Mouse (Mus musculus): Measurements from ENCODE around the gene Rprml. TPM values are rescaled to one million over a fixed set of nuclear protein-coding genes. Genes with fewer than 3 reads are reported as not detected.
A peak's percentile ranks its signal among the peaks of the same experiment; 100 is the strongest.

Rprml gene
- under 1 TPM in 1 of 4 experiments, not detected in 3; 0.58 TPM for total RNA-seq (2022)

DNA sequence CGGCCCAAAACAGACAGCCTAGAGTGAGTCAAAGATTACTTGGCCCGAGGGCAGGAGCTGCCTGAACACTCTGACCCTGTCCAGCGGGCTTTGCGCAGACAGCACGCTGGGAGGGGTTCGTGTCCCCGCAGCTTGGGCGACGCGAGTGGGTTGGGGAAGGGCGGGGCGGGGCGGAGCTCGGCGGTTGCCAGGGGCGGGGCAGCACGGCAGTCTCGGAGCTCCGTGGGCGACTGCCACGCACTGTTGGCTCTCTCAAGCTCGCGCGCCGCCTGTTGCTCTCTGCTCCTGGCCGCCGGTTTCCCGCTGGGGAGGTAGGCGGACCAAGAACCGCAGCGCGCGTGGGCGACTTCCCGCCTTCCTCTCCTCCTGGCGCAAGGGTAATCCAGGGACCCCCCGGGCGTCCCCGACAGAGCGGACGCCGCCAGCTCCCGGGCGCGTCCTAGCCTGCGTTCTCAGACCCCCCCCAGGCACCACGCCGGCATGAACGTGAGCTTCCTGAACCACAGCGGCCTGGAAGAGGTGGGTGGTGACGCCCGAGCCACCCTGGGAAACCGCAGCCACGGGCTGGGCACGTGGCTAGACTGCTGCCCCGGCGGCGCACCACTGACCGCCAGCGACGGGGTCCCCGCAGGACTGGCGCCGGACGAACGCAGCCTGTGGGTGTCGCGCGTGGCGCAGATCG lies at the start of gene Rprml:
Rprml (plus strand) TSS at position 270 of the 682 bp plus-strand sequence.
- DNase-seq (ENCODE audit: low spot score in 2 of 2) = no peak

GRCm38 (mm10) chr11:103606611-103607010 lies 42.8 kb upstream of the Rprml start:
- no peak for DNase-seq (ENCODE audit: low spot score in 2 of 2)

GRCm38 (mm10) chr11:103610772-103611171 lies 38.6 kb upstream of the Rprml start:
- DNase-seq (ENCODE audit: low spot score in 2 of 2) = no peak

DNA sequence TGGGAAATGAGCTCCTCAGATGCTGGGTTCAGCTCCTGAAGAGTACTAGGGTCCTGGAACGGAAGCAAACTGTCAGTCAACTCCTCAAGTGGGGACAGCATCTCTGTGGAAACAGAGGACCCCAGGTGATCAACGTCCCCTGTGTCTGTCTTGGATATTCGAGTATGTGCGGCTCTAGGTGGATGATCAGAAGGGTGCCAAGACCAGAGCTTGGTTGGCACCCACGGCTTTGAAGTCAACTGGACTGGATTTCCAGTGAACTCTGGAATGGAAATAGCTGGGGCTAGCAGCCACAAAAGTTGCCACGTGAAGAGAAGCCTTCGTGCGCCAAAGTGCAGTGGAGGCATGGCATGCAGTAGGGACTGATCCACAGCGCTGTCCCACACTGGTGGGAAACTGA lies 28.3 kb upstream of the Rprml start, which contains the start of gene Gm884:
Gm884 (minus strand) TSS at position 101 of the 400 bp plus-strand sequence.
- no peak for DNase-seq (ENCODE audit: low spot score in 2 of 2)

DNA sequence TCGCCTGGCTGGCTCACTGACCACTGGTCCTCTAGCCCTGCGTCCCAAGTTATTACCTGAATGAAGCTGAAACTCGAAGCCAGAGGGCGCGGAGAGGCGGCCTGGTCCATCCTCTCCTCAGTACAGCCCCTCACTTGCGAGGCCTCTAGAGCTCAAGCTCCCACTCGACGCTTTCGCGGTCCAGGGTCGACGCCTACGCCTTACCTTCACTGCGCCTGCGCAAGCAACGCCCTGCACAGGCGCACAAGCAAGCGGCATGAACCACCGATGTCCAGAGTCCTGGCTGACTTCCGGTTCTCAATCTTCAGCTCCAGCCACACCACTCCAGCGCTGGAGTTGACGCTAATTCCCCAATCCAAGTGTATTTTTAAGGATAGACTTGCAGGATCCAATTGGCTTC lies 21.9 kb upstream of the Rprml start:
- no peak for DNase-seq (ENCODE audit: low spot score in 2 of 2)

GRCm38 (mm10) chr11:103634806-103635205 lies 14.6 kb upstream of the Rprml start:
- no peak for DNase-seq (ENCODE audit: low spot score in 2 of 2)

GRCm38 (mm10) chr11:103635481-103635880 lies 13.9 kb upstream of the Rprml start:
- DNase-seq (ENCODE audit: low spot score in 2 of 2) = no peak

- DNase-seq (ENCODE audit: low spot score in 2 of 2) = no peak
These were observed 13.1 kb upstream of the Rprml start for GRCm38 (mm10) chr11:103636261-103636660.

DNA sequence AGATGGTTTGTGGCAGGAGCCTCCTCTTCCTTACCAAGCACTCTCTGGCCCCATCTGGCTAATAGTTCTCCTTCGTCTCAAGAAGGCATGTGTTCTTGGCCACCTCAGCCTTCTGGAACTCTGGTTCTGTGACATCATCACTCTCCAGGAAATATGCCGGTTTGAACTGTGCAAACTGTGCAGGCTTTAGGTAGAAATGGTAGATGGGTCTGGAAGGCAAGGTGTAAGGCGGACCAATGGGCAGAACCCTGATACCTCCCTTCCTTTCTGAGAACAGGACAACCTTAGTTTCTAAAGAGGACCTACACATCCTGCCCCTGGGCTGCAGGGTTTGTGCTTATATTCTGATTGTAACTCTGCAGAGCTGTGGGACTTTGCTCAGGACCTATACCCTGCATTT lies 10.6 kb upstream of the Rprml start, which contains the start of gene Lyzl6:
Lyzl6 (minus strand) TSS at position 101 of the 400 bp plus-strand sequence.
- DNase-seq (ENCODE audit: low spot score in 2 of 2) = no peak

- no peak for DNase-seq (ENCODE audit: low spot score in 2 of 2)
These were observed 9.9 kb upstream of the Rprml start for GRCm38 (mm10) chr11:103639407-103639946.

DNA sequence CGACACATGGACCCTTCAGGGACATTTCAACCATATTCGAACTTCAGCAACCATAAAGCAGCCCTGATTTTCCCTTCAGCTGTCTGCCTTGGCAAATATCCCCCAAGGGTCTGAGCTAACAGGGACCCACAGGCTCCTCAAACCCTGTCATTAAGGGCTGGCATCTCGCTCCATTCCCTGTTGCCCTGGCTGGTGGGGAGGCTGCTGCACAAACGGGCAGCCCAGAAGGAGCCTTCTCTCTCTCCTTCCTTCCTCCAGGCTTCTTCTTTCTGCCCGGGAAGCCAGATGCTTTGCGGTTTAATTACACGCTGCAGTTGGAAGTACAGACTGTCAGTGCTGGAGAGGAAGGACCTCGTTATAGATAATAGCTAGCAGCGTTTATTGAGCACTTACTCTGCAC lies 6.2 kb upstream of the Rprml start:
- no peak for DNase-seq (ENCODE audit: low spot score in 2 of 2)

GRCm38 (mm10) chr11:103645731-103646130 lies 3.6 kb upstream of the Rprml start:
- peak in 1 of 2 experiments; percentile 12 for DNase-seq (ENCODE audit: low spot score in 2 of 2)

- no peak for DNase-seq (ENCODE audit: low spot score in 2 of 2)
These were observed 3.1 kb upstream of the Rprml start for GRCm38 (mm10) chr11:103646301-103646700.

GRCm38 (mm10) chr11:103647921-103648620 lies 1.3 kb upstream of the Rprml start:
- no peak for DNase-seq (ENCODE audit: low spot score in 2 of 2)

DNA sequence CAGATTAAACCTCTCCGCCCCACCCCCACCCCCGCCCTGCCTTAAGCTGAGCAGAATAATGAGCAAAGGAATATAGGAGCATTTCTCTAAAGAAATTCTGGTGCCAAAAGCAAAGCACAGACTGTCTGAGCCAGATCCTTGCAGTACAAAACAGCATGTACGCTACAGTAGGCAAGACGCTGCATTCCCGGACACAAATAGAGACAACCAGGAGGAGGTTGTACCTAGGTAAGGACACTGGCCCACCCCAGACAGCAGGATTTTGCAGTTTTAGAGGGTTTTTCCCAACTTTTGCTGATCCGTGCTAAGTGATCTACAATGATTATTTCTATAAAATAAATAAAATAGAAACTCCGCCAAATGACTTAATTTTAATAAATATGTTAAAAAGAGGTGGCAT lies 714 bp upstream of the Rprml start:
- no peak for DNase-seq (ENCODE audit: low spot score in 2 of 2)

DNA sequence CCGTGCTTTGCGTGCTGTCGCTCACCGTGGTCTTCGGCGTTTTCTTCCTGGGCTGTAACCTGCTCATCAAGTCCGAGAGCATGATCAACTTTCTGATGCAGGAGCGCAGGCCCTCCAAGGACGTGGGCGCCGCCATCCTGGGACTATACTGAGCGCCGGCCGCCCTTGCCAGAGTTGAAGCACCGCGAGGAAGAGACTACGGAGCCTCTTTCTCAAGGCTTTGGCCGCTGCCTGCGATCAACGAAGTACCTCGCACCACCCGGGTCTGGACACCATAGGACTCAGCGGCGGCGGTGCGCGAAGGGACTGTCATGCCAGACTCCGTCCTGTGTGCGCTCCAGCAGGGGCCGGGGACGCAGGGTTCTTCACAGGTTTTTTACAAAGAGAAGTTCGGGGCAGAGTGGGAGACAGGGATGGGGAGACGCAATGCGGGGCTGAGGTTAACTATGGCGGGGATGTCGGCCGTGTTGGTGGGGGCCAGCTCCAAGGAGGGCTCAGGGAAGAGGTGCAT lies 668 bp downstream of the Rprml start:
- no peak for DNase-seq (ENCODE audit: low spot score in 2 of 2)

DNA sequence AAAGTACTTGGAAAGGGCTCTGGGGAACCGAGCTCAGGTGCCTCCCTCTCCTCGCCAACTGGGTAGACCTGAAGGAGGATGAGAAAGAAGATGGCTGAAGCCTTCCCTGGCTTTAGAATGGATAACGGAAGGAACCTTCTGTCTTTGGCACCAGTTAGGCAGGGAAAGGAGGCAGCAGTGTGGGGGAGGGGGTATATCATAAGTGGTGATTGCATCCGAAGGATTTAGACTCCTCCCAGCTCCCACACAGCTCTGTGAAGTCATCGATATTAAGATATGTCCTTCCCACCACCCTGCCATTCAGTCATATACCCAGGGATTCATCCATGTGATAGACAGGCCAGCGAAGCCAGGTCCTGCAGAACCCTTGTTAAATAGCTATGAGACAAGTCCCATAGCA lies 2.1 kb downstream of the Rprml start:
- no peak for DNase-seq (ENCODE audit: low spot score in 2 of 2)

DNA sequence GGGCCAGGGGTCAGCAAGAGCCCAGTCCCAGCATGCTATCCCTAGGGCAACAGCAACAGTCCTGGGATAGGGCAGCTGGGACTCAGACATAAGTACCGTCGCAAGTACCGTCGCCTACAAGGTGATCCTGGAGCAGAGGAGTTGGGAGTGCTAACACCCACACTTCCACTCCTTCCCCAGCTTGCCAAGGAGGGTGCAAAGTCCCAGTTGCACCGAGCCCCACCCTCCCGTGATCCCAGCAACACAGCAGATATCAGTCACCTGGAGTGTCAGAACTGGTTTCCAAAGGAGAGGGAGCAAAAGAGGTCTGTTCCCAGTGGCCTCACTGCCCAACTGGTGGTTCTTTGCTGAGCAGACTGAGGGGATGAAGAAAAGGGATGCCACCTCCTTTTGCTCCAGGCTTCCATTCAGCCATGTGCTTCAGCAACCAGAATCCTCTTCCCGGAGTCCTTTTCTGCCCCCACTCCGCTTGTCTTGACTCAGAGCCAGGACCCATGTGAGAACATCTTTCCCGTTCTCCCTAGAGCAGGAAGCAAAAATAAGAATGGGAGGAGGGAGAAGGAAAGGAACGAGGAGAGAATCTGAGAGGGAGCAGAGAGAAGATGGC lies 4.1 kb downstream of the Rprml start:
- DNase-seq (ENCODE audit: low spot score in 2 of 2) = no peak

- DNase-seq (ENCODE audit: low spot score in 2 of 2) = no peak
These were observed 7.2 kb downstream of the Rprml start for GRCm38 (mm10) chr11:103656520-103656919.

- no peak for DNase-seq (ENCODE audit: low spot score in 2 of 2)
These were observed 8.8 kb downstream of the Rprml start for GRCm38 (mm10) chr11:103658189-103658588.

- DNase-seq (ENCODE audit: low spot score in 2 of 2) = no peak
These were observed 12.5 kb downstream of the Rprml start for GRCm38 (mm10) chr11:103661863-103662262.

- no peak for DNase-seq (ENCODE audit: low spot score in 2 of 2)
These were observed 13.2 kb downstream of the Rprml start for GRCm38 (mm10) chr11:103662546-103662945.
